Mouse (Mus musculus) olfactory bulb, adult 2 months (tissue): ENCODE results near the gene Magt1.

Experiments
- CTCF ChIP-seq: fragments of 200-500 bp; IDR thresholded peaks from 2 replicates; pipeline ENCODE4 v1.5.1; 2012; ENCODE audit warnings: low read depth, mild to moderate bottlenecking, low read length, moderate library complexity; ENCODE audit not compliant: insufficient read depth
- POLR2A ChIP-seq: fragments of 200-500 bp; IDR thresholded peaks from 2 replicates; pipeline ENCODE4 v1.6.1; 2012; ENCODE audit warnings: mild to moderate bottlenecking, low read depth, low read length, moderate library complexity; ENCODE audit not compliant: insufficient read depth

DNA sequence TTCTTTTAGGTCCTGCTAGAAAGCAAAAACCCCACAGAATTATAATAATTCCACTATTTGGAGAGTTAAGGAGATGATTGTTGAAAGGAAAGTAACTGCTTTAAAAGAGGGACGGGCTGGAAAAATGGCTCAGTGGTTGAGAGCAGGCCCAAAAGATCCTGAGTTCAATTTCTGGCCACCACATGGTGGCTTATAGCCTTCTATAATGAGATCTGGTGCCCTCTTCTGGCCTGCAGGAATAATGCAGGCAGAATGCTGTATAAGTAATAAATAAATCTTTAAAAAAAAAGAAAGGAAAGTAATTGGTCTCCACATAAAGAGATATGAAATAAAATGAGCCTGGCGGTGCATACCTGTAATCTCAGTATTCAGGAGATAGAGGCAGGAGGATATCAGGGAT lies 1.5 kb upstream of the Magt1 start:
- no peak for TF ChIP-seq POLR2A
- no peak for TF ChIP-seq CTCF
